Comparison of ENCODE assay signal across 23 mouse cellular contexts in genomic region chr16:38009041-38009825, GRCm38 (mm10).
DNase-seq lines count a peak whose midpoint lies in the region; ATAC-seq lines count a peak whose summit lies in the region.
"Had no signal": no experiment of that assay in that cellular context is flagged by ENCODE, and none has a peak within 500 bp of the region (broad histone marks: within the 10 kb centered on the region; RNA-seq: fewer than 3 reads in every experiment).

No protein-coding gene starts in this region.

- DNase-seq in cerebellum, adult 8-10 months: peak; percentile 13
- DNase-seq in heart, adult 9 months (ENCODE audit: low spot score in 2 of 2): no peak
- DNase-seq in MN1 (ENCODE audit: low spot score): peak; percentile 70
- DNase-seq in cerebellum, postnatal 25 days: peak; percentile 39 to 57
- DNase-seq in right cerebral cortex, postnatal 4 days: no peak
- DNase-seq: gastrocnemius, postnatal 36 days; kidney, adult 2 months; layer of hippocampus, adult 9-11 months; lung, postnatal 4 days; right cerebral cortex, adult 18-20 months had no signal

- H3K36me3 ChIP-seq in heart, embryonic 14.5 days (ENCODE audit: control insufficient read depth, insufficient read depth, low read length): no peaks in the 10 kb centered on the region
- H3K36me3 ChIP-seq: embryonic facial prominence, embryonic 13.5 days; forebrain, embryonic 12.5 days; heart, embryonic 13.5 days; limb, embryonic 15.5 days; midbrain, embryonic 15.5 days; stomach, embryonic 15.5 days had no signal

- H3K27me3 ChIP-seq in heart, embryonic 14.5 days (ENCODE audit: control insufficient read depth, insufficient read depth, low read length): no peaks in the 10 kb centered on the region
- H3K27me3 ChIP-seq: embryonic facial prominence, embryonic 13.5 days; forebrain, embryonic 12.5 days; heart, embryonic 13.5 days; hindbrain, embryonic 13.5 days; limb, embryonic 15.5 days; midbrain, embryonic 15.5 days; Patski; stomach, embryonic 15.5 days had no signal

- H3K27ac ChIP-seq in heart, embryonic 14.5 days (replicated peaks in 1 of 2; ENCODE audit: control insufficient read depth in 1 of 2, insufficient read depth in 1 of 2, low read depth in 2 of 2, low read length in 2 of 2): no peak overlapping the region
- H3K27ac ChIP-seq: embryonic facial prominence, embryonic 13.5 days; forebrain, embryonic 12.5 days; heart, embryonic 13.5 days; hindbrain, embryonic 13.5 days; kidney, postnatal 0 days; limb, embryonic 15.5 days; midbrain, embryonic 15.5 days; stomach, embryonic 15.5 days had no signal

- H3K4me3 ChIP-seq in heart, embryonic 14.5 days (ENCODE audit: control insufficient read depth in 1 of 2, insufficient read depth in 1 of 2, low read depth in 1 of 2, low read length in 2 of 2): no peak overlapping the region
- H3K4me3 ChIP-seq: embryonic facial prominence, embryonic 13.5 days; erythroblast, embryonic 14.5 days; forebrain, embryonic 12.5 days; heart, embryonic 13.5 days; hindbrain, embryonic 13.5 days; limb, embryonic 15.5 days; midbrain, embryonic 15.5 days; myocyte; stomach, embryonic 15.5 days had no signal

- H3K4me2 ChIP-seq in heart, embryonic 14.5 days (ENCODE audit: low read length): peak overlapping the region; percentile 5; the same call in 1 of the 2 replicates
- H3K4me2 ChIP-seq: embryonic facial prominence, embryonic 13.5 days; forebrain, embryonic 12.5 days; heart, embryonic 13.5 days; hindbrain, embryonic 13.5 days; limb, embryonic 15.5 days; midbrain, embryonic 15.5 days; stomach, embryonic 15.5 days had no signal

- H3K9ac ChIP-seq in heart, embryonic 14.5 days (ENCODE audit: low read length): no peak overlapping the region
- H3K9ac ChIP-seq: embryonic facial prominence, embryonic 13.5 days; forebrain, embryonic 12.5 days; heart, embryonic 13.5 days; hindbrain, embryonic 13.5 days; limb, embryonic 15.5 days; midbrain, embryonic 15.5 days; stomach, embryonic 15.5 days had no signal

- WGBS in heart, embryonic 14.5 days: 69% methylated on average over 14 of the region's 14 CpGs

- H3K9me3 ChIP-seq in heart, embryonic 14.5 days (ENCODE audit: control insufficient read depth, low read length): no peaks in the 10 kb centered on the region
- H3K9me3 ChIP-seq: embryonic facial prominence, embryonic 13.5 days; forebrain, embryonic 12.5 days; heart, embryonic 13.5 days; hindbrain, embryonic 13.5 days; limb, embryonic 15.5 days; midbrain, embryonic 15.5 days; stomach, embryonic 15.5 days had no signal

- H3K4me1 ChIP-seq in heart, embryonic 14.5 days (ENCODE audit: control insufficient read depth in 2 of 2, insufficient read depth in 2 of 2, low read length in 2 of 2): peaks cover 0 to 7% of the 10 kb centered on the region in 2 experiments; a peak in 1 of 4 replicates
- H3K4me1 ChIP-seq: embryonic facial prominence, embryonic 13.5 days; forebrain, embryonic 12.5 days; hindbrain, embryonic 13.5 days; limb, embryonic 15.5 days; midbrain, embryonic 15.5 days; stomach, embryonic 15.5 days had no signal

- no peak for ATAC-seq in cerebellum, adult (ENCODE audit: insufficient number of reproducible peaks, low FRiP score, low TSS enrichment)
- no peak for ATAC-seq in heart, embryonic 14.5 days (ENCODE audit: insufficient number of reproducible peaks, insufficient read depth, low FRiP score, low read depth)
- ATAC-seq: midbrain, embryonic 15.5 days had no signal

Comparison
In these comparisons a context has a peak if more than half of its experiments do, and no peak if none do; other contexts are left out.
1. DNase-seq: peak in cerebellum, adult 8-10 months (single experiment), MN1 (single experiment) and cerebellum, postnatal 25 days (2 of 2); none in heart, adult 9 months (0 of 2) and right cerebral cortex, postnatal 4 days (single experiment).